Mouse (Mus musculus): ENCODE measurements around the gene Sept3.

GRCm38 (mm10) chr15:82277591-82277990, 2.9 kb downstream of the Sept3 start:
- no peak for TF ChIP-seq EP300 (optimal IDR thresholded peaks at IDR 0.05)
- TF ChIP-seq CTCF (IDR thresholded peaks at IDR 0.05; ENCODE audit: low read depth), result no peak

All from stomach, postnatal 0 days (tissue).